Mouse (Mus musculus): ENCODE results near the gene Sel1l.

The Sel1l gene

DNA sequence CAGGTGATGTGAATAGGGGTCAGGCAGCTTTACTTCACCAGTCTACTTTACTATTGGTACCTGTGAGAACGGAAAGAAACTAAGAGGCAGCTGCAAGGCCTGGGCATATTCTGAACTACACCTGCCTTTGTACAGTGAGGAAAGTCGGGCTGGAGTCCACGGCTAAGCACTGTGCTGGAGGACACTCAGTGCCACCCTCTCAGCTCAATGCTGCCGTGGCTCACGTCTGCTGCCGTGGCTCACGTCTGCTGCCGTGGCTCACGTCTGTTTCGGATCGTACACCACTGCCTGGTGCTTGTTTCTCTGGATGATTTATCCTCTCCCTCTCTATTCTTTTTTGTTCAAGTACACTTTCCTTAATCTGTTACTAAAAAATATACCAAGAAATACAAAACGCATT lies 28.5 kb downstream of the Sel1l start:
- in situ Hi-C loops (cut with MboI, MseI), result no loop called here

DNA sequence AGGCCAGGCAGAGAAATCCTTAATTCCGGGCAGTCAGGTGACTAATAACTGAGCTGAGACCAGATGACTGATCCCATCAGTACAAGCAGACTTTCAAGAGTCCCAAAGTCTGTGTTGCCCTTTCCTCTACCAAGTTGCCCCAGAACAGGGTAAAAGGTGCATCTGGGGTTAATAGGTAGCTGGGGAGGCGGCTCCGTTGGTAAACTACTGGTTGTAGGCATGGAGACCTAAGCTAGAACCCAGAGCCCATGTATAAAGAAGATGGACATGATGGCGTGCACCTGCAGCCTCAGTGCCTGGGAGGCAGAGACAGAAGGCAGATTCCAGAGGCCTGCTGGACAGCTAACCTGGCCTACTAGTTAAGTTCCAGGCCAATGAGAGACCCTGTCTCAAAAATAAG lies 30.2 kb downstream of the Sel1l start:
- in situ Hi-C loops (cut with MboI, MseI), result no loop called here

- in situ Hi-C loops (cut with MboI, MseI), result no loop called here
These were observed 33.0 kb downstream of the Sel1l start for GRCm38 (mm10) chr12:91815990-91816389.

DNA sequence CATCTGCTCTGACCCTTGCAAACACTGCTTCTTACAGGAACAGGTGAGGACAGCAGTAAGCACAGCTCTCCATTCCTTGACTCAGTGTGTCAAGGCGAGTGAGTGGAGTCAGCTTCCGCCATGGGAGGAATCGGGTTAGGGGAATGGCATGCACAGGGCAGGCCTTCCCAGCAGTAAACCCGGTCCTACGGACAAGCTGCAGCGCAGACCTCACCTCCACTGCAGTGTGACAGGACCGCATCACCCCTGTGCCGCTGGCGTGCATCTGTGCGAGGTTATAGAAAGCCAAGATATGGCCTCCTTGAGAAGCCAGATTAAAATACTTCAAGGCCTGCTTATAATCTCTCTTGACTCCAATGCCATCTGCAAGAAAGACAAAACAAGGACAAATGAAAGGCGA lies 33.4 kb downstream of the Sel1l start:
- in situ Hi-C loops (cut with MboI, MseI), result no loop called here

GRCm38 (mm10) chr12:91808911-91809310 lies 40.0 kb downstream of the Sel1l start:
- in situ Hi-C loops (cut with MboI, MseI), result no loop called here

- in situ Hi-C loops (cut with MboI, MseI), result no loop called here
These were observed 41.2 kb downstream of the Sel1l start for GRCm38 (mm10) chr12:91807761-91808160.

DNA sequence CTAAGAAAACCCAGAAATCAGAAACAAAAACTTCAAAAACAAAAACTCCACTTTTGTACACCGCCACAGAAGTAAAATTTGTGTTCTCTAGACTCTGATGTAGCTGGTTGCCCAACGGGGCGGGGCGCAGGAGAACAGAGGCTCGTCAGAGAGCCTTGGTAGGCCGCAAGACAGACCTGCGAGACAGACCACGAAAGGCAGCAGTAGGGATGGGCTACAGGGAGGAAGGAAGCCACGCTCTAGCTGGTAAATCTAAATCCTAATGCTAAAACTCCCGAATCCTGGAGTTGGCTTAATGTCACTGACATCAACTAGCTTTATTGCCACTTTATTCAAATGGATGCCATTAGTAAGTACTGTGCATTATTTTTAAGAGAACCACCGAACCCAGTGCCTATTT lies 41.9 kb downstream of the Sel1l start:
- in situ Hi-C loops (cut with MboI, MseI), result no loop called here

DNA sequence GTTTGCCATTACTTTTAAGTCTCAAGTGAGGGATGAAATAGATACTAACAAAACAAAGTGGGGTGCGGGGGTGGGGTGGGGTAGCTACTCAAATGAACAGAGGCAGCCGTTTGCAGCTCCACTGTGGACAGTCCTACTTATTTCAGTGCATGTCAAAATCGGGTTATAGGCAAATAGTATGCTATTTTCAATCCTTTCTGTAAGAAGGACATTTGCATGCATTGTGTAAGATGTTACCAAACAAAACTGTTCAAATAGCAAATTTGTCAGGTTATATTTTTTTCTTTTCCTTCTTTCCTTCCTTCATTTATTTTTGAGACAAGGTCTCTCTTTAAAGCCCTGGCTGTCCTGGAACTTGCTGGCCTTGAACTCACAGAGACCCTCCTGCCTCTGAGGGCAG lies 44.7 kb downstream of the Sel1l start:
- in situ Hi-C loops (cut with MboI, MseI), result no loop called here

GRCm38 (mm10) chr12:91803207-91803932 lies 45.6 kb downstream of the Sel1l start:
- in situ Hi-C loops (cut with MboI, MseI), result no loop called here

DNA sequence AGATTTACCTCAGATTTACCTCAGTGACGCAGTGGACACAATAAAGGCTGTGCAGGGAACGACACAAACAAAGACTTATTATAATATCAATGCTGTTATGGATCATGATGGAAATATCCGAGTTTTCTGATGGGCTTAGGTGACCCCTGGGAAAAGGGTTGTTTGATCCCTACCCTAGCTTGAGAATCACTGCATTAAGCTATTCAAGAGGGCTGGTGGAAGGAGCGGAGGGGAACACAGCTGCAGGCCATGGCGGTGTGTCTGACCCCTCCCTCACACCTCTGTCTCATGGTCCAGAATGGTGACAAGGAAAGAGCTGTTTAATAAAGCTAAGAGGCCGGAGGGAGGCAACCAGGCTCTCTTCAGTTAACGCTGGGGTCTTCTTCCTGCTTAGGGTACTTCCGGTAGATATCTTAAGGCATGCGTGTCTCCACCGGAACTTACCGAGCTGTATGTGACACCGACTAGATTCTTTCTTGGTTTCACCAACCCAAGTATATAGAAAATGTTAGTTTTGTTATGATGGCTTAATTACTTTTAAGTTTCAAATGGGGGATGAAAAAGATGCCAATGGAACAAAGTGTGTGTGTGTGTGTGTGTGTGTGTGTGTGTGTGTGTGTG lies 46.3 kb downstream of the Sel1l start:
- in situ Hi-C loops (cut with MboI, MseI), result no loop called here

GRCm38 (mm10) chr12:91800861-91801385 lies 48.0 kb downstream of the Sel1l start:
- in situ Hi-C loops (cut with MboI, MseI), result no loop called here

DNA sequence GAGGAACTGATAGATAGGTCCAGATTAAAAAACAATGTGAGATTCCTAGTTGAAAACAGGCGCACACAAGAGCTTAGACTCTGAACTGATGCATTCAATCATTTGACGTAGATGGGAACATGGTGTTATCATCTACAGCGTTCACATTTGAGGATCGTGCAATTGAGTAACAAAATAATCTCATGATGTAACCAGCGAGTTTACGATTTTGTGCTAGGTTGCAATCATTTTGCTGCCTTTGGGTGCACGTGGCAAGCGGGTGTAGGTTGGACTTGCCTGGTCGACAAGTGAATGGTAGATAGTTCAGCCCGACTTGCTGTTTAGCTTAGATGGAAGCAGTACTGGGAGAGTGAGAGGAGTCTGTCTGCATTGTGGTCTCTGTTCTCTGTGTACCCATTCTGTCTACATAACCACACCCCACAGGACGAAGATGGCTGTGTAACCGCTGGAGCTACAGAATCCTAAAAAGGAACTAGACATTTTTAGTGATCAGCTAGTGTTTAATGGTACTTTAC lies 49.1 kb downstream of the Sel1l start:
- in situ Hi-C loops (cut with MboI, MseI), result loop anchor here (5.0 to 25.0 kb wide), 2 partner anchors 383 to 388 kb away; no protein-coding TSS in a partner anchor

DNA sequence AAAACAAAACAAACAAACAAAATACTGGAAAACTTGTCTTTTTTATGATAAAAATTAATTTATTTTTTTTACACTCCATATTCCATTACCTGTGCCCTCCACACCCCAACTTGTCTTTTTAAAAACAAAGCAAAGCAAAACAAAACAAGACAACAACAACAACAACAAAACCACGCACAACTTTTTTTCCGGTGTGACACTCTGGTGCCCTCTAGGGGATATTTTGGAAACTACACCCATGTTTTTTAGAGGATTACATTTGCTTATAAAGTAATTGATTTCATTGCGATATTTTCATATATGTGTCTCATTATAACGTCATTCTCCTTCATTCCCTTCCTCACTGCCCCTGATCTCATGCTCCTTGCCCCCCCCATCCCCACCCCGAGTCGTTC lies 49.6 kb downstream of the Sel1l start:
- in situ Hi-C loops (cut with MboI, MseI), result loop anchor here (5.0 to 25.0 kb wide), 2 partner anchors 382 to 387 kb away; no protein-coding TSS in a partner anchor

DNA sequence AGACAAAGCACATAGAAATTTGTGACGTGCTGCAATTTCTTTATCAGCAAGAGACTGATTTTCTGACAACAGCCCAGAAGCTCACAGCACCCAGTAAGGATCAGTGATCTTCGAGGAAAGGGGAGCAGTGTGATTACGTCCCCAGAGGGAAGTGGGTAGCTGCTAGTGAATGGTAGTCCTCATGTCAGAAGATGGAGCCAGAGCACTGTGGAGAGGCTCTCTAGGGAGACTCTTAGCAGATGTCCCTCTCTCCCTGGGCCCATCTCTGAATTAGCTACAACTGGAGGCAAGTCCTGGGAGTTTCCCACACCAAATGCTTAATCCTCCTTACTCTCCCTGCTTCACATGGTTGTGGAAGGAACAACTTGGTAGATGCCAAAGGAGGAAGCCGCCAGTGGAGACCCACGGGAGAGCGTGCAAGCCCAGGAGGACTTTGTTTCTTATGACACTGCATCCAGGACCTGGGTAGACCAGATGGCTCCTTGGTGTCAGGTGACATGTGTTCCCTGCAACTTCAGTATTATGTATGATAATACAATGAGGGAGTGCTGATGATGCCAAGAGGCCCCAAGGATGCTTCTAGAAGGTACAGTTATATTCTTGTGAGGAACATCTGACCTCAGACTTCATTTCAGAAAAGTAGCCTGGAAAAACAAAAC lies 50.1 kb downstream of the Sel1l start:
- in situ Hi-C loops (cut with MboI, MseI), result loop anchor here (5.0 to 25.0 kb wide), 2 partner anchors 382 to 387 kb away; no protein-coding TSS in a partner anchor

DNA sequence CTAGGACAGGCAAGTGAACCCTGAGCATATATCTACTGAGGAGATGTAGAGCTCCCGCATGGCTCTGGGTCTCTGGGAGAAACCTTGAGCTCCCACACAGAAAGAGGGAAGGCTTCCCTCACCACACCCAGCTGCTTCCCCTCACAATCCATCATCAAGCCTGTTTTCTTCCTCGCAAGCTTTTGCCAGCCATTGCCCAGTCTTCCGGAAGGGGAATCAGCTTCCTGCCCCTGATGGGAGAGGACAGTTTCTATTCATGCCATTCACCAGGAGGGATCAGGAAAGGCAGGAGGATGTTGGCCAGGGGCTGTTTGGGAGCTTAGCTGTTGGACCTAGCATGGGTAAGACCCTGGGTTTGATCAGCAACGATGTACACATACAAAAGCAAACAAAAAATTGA lies 52.2 kb downstream of the Sel1l start:
- in situ Hi-C loops (cut with MboI, MseI), result loop anchor here (5.0 to 25.0 kb wide), 2 partner anchors 379 to 384 kb away; no protein-coding TSS in a partner anchor

DNA sequence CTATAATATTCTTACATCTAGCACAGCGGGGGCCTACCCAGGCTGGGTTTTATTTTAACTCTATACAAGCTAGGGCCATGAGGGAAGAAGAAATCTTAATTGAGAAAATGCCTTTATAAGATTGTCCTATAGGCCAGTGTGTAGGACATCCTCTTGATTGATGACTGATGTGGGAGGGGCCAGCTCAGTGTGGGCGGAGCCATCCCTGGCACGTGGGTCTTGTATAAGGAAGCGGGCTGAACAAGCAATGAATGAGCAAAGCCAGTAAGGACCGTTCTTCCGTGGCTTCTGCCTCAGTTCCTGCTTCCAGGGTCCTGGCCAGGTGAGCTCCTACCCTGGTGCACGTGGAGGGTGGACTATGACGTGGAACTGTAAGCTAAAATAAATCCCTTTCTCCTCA lies 55.7 kb downstream of the Sel1l start:
- in situ Hi-C loops (cut with MboI, MseI), result loop anchor here in 1 of 2 experiments (25.0 kb wide), 1 partner anchor 381 kb away; no protein-coding TSS in a partner anchor

DNA sequence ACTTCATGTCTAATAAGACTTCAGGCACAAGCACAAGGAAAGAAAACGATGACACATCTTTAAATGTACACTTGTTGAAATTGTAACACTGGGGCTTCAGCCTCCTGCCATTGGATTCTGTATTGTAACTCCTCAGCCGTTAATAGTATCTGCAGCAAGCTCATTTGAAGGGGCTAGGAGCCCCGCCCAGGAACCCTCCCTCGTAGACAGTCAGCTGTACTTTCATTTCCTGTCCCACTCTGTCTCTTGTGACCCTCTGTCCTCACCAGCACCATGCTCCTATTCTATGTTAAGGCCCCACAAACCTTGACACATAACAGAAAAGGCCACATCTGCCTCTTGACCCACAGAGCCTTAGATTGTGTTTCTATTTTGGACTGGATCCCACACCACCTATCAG lies 57.1 kb downstream of the Sel1l start:
- in situ Hi-C loops (cut with MboI, MseI), result loop anchor here in 1 of 2 experiments (25.0 kb wide), 1 partner anchor 380 kb away; no protein-coding TSS in a partner anchor

DNA sequence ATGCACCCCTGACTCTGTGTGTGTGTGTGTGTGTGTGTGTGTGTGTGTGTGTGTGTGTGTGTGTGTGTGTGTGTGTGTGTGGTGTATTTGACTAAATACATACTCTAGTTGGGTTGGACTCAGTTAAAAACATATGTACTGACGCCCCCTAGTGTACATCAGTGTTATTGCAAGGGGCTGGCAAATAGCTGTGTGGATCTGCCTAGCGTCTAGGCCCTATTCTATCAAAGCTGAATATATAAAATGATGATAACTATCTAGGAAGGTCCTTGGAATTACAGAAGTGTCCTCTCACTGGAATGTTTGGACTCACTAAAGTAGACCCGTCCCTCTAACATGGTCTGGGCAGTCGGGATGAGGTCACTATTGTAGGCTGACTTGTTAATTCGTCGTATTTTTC lies 59.2 kb downstream of the Sel1l start:
- in situ Hi-C loops (cut with MboI, MseI), result loop anchor here (5.0 to 25.0 kb wide), 3 partner anchors 148 to 378 kb away; no protein-coding TSS in a partner anchor

DNA sequence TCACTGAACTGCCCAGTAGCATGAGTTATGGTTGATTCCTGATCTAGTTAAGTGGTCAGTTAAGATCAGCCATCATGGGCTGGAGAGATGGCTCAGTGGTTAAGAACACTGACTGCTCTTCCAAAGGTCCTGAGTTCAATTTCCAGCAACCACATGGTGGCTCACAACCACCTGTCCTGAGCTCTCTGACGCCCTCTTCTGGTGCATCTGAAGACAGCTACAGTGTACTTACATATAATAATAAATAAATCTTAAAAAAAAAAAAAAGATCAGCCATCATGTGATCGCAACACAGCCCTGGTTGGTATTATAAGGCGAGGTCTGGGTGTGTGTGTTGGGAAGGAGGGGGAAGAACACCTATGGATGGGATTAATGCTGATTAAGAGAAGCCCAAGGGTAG lies 60.5 kb downstream of the Sel1l start:
- in situ Hi-C loops (cut with MboI, MseI), result loop anchor here (5.0 to 25.0 kb wide), 3 partner anchors 146 to 376 kb away; no protein-coding TSS in a partner anchor

DNA sequence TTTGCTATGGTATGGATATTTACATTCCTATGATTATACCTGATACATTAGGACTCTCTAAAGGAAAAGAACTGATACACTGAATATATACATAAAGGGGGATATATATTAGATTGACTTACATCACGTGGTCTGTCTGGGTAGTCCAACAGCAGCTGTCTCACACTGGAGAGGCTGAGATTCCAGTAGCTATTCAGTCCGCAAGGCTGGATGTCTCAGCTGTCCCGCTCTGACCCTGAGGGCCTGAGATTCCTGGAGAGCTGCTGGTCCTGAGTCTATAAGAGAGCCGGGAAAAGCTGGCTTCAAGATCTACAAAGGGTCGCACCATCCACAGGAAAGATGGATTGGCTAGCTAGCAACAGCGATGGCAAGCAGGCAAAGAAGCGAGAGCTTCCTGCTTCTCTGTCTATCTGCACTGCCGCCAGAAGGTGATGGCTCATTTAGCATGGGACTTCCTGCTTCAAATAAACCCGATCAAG lies 61.0 kb downstream of the Sel1l start, which contains the start of gene Ston2:
TSS of gene Ston2 (minus strand) at position 429 of the 479 bp plus-strand sequence.
- in situ Hi-C loops (cut with MboI, MseI), result loop anchor here (5.0 to 25.0 kb wide), 3 partner anchors 146 to 376 kb away; no protein-coding TSS in a partner anchor

GRCm38 (mm10) chr12:91786355-91786754 lies 62.6 kb downstream of the Sel1l start:
- in situ Hi-C loops (cut with MboI, MseI), result loop anchor here (5.0 to 25.0 kb wide), 3 partner anchors 144 to 374 kb away; no protein-coding TSS in a partner anchor

Measured in T-helper 17 cell (primary cell).